Mouse (Mus musculus) kidney, adult 2 months (tissue): ENCODE data around the gene Pik3c2g. TPM values are rescaled to one million over a fixed set of nuclear protein-coding genes. Genes with fewer than 3 reads are reported as not detected.

Experiments used
- DNase-seq: peaks from one replicate; pipeline ENCODE4 v3.0.0; 2021
- H3K27ac ChIP-seq: fragments of 200-500 bp; 2 replicates; pipeline ENCODE4 v1.5.1; 2012; ENCODE audit warnings: low read depth, low read length, control low read depth, inconsistent platforms; ENCODE audit not compliant: insufficient read depth
- H3K27me3 ChIP-seq: fragments of 200-500 bp; replicated peaks from 2 replicates; pipeline ENCODE4 v1.6.1; 2012; ENCODE audit warnings: mild to moderate bottlenecking, moderate library complexity, low read length, inconsistent platforms; ENCODE audit not compliant: control insufficient read depth, insufficient read depth
- H3K36me3 ChIP-seq: fragments of 200-500 bp; 2 replicates; pipeline ENCODE4 v1.6.1; 2012; ENCODE audit warnings: mild to moderate bottlenecking, moderate library complexity, low read length, inconsistent platforms; ENCODE audit not compliant: control insufficient read depth, insufficient read depth
- H3K4me1 ChIP-seq: fragments of 200-500 bp; 2 replicates; pipeline ENCODE4 v1.6.1; 2011; ENCODE audit warnings: low read length; ENCODE audit not compliant: control insufficient read depth, insufficient read depth
- H3K4me3 ChIP-seq: fragments of 200-500 bp; 2 replicates; pipeline ENCODE4 v1.5.1; 2011; ENCODE audit warnings: mild to moderate bottlenecking, low read depth, low read length, control low read depth; ENCODE audit not compliant: insufficient read depth
- CTCF ChIP-seq: fragments of 200-500 bp; conservative IDR thresholded peaks from 2 replicates; pipeline ENCODE4 v1.5.1; 2011; ENCODE audit warnings: low read depth, mild to moderate bottlenecking, control low read depth, low read length, moderate library complexity, mixed read lengths; ENCODE audit not compliant: insufficient read depth, insufficient read length
- POLR2A ChIP-seq: fragments of 200-500 bp; IDR thresholded peaks from one replicate; pipeline ENCODE4 v1.6.1; 2011; ENCODE audit warnings: low read depth, low read length, control low read depth
- WGBS: fragments of 180-500 bp; shearing (Covaris S2); methylation state at CpG from one replicate; pipeline ENCODE4 v1.1.7; 2018; 5-methylcytosine and 5-hydroxymethylcytosine counted together
- polyA plus RNA-seq: library from polyadenylated mRNA; depleted of rRNA; stranded (reverse); fragments of >200 nt; gene quantifications from 2 replicates; pipeline ENCODE4 v1.2.3, GENCODE M21; 2012

Pik3c2g gene
- polyA plus RNA-seq, 1 experiment = 11.8 TPM

DNA sequence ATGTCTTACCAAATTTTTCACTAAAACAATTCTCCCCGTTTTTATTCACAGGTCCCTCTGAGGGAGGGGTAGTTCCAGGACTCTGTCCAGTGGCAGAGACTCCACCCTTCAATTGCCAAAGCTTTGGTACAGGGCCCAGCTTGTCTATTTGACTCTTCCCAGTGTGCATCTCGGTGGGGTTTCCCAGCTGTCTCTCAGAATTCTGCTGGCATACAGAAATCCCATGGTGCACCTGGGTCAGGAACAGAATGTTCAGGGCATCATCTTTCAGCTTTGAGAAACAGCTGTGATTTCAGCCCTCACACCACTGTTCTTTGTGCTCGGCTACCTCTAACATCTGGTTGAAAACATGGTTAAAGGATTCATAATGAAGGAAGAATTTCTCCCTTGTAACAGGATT is 376.8 kb downstream of the Pik3c2g start:
- Histone ChIP-seq H3K27me3 (no peaks in the 10 kb centered on the region), H3K4me3 (no peak overlapping the region), H3K36me3 (no peaks in the 10 kb centered on the region), H3K27ac (no peak overlapping the region), H3K4me1 (no peaks in the 10 kb centered on the region)
- TF ChIP-seq CTCF = no peak
- no peak for TF ChIP-seq POLR2A
- no peak for DNase-seq
- 66% methylated on average over 3 of the region's 3 CpGs for WGBS

DNA sequence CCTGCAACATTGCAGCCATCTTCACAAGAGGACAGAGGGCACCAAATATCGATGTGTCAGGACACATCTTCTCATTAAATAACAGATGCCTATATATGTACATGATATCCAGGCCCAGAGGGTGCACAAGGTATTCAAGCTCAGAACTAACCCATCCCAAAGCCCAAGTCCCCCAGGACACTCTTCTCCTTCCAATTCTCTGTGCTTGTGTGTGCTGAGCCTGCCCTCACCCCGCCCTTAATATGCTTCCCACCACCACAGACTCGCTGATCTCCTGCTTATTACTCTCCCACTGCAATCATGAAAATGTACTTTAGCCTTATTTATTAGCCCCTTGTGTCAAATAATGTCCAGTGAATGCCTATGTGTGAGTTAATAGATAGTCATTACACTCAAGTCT is 377.9 kb downstream of the Pik3c2g start:
- no peak overlapping the region for H3K4me3 ChIP-seq
- H3K36me3 ChIP-seq = no peaks in the 10 kb centered on the region
- WGBS = 89% methylated on average over 3 of the region's 3 CpGs
- no peaks in the 10 kb centered on the region for H3K27me3 ChIP-seq
- DNase-seq = no peak
- no peak overlapping the region for H3K27ac ChIP-seq
- H3K4me1 ChIP-seq = no peaks in the 10 kb centered on the region
- TF ChIP-seq CTCF (no peak), POLR2A (no peak)

DNA sequence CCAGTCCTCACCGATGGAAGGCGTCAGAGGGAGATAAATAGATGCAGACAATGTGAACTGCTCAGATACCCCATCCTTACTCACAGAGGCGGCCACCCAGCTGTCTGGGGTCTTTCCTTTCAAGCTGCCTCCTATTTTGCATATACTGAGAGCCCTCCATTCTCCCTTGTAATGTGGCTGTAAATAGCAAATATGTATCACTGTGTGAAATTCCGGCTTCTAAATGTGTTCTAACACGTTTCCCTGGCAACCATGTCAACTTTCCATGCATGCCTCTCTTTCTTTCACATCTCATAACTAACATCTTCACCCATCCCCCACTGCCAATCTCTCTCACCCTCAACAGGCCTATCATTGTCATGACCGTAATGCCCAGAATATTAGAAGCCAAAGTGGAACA is 379.7 kb downstream of the Pik3c2g start:
- WGBS = 83% methylated on average over 6 of the region's 6 CpGs

DNA sequence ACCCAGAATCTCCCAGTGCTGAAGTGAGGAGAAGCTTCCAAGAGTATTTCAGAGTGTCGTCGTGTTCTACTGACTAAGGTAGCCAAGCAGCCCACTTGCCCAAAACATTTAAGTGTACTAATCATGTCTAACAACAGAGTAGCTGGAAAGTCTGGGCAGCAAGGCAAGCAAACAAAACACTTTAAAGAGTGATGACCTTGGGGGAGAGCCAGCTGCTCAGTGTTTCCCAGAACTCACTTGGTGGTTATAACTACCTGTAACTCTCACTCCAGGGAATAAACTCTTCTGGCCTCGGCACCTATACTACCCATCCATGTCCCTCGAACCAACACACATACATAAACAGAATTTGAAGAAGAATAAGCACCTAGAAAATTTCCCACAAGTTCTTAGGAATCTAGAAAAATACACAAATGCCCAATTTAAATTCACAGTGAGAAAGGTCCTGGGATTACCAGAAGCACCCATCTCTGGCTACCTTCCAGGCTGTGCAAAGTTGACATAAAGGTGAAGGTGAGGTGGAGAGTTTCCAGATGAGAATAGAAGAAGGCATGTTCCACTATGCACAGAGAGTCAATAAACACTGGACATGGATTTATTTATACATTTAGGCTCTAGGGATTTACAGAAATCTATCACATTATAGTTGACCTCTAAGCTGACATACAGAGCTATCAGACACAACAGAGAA is 384.7 kb downstream of the Pik3c2g start:
- H3K27me3 ChIP-seq = no peaks in the 10 kb centered on the region
- DNase-seq = peak; percentile 23
- no peak for TF ChIP-seq POLR2A
- TF ChIP-seq CTCF = no peak
- no peak overlapping the region for H3K27ac ChIP-seq
- no peaks in the 10 kb centered on the region for H3K4me1 ChIP-seq
- 65% methylated on average over 4 of the region's 4 CpGs for WGBS
- no peaks in the 10 kb centered on the region for H3K36me3 ChIP-seq
- no peak overlapping the region for H3K4me3 ChIP-seq

More for the DNA sequence above, 379.7 kb downstream of the Pik3c2g start:
- Histone ChIP-seq H3K36me3 (no peaks in the 10 kb centered on the region), H3K27ac (no peak overlapping the region), H3K4me3 (no peak overlapping the region), H3K4me1 (no peaks in the 10 kb centered on the region), H3K27me3 (no peaks in the 10 kb centered on the region)
- no peak for TF ChIP-seq POLR2A
- no peak for DNase-seq

DNA sequence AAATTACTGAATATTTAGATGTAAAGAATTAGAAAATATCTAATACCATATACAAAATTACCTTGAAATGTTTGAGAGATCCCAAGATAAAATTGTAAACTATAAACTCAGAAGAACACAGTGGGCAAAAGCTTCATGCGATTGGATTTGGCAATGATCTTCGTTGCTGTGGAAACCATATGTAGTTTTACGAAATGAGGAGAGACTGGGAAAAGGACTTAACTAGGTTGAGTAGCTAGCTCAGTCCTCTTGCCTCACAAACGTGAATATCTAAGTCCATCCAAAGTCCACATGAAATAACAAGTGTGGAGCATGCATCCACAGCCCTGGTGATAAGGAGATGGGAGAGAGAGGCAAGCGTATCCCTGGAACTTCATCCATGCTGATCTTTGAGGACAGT is 387.6 kb downstream of the Pik3c2g start:
- DNase-seq = no peak
- Histone ChIP-seq H3K4me3 (no peak overlapping the region), H3K36me3 (no peaks in the 10 kb centered on the region), H3K27ac (no peak overlapping the region), H3K4me1 (no peaks in the 10 kb centered on the region), H3K27me3 (no peaks in the 10 kb centered on the region)
- 79% methylated on average over 5 of the region's 5 CpGs for WGBS
- TF ChIP-seq POLR2A = no peak
- TF ChIP-seq CTCF = no peak

DNA sequence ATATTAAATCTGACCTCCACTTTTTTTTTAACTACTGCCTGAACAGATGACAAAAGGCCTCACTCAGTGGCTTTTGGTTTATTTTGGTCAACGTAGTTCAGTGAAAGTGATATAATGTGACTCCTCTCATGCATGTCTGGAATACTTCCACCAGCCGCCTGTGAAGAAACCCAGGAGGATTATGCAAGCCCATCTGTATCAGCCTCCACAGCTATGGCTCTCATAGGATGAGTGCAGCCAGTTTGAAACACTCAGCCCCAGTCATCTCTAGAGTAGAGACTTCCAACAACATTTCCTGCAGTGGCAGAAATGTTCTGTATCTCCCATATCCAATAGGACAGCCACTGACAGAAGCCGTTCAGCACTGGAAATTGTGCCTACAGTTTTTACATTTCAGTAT is 391.1 kb downstream of the Pik3c2g start:
- no peaks in the 10 kb centered on the region for H3K4me1 ChIP-seq

DNA sequence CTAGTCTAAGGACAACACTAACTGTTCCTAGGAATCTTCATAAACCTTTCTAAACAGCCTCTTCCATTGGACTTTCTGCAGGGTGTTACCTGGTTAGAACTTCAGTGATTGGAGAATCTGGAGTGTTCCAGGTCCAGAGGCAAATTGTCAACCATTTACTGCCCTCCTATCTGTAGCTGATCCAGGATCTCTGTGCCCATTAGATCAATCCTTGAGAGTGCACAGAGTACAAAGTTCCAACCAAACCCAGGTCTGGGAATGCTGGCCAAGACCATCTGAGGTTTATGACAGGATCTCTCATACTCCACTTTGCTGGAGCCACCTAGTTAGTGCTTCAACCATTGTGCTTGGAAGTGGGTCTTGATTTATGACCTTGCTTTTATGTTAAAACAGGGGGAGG is 394.0 kb downstream of the Pik3c2g start:
- no peaks in the 10 kb centered on the region for H3K4me1 ChIP-seq
- no peaks in the 10 kb centered on the region for H3K36me3 ChIP-seq
- TF ChIP-seq POLR2A (no peak), CTCF (no peak)
- H3K27ac ChIP-seq = no peak overlapping the region
- DNase-seq = peak; percentile 54
- H3K27me3 ChIP-seq = no peaks in the 10 kb centered on the region
- H3K4me3 ChIP-seq = no peak overlapping the region

More for the DNA sequence above, 391.1 kb downstream of the Pik3c2g start:
- TF ChIP-seq POLR2A = no peak
- TF ChIP-seq CTCF = no peak
- Histone ChIP-seq H3K4me3 (no peak overlapping the region), H3K27me3 (no peaks in the 10 kb centered on the region), H3K27ac (no peak overlapping the region), H3K36me3 (no peaks in the 10 kb centered on the region)
- WGBS = 62% methylated on average over 3 of the region's 3 CpGs
- DNase-seq = no peak
